Mouse (Mus musculus) ovary, postnatal 14 days (tissue): Measurements from ENCODE around the gene Nadk2.
A peak's percentile ranks its signal among the peaks of the same experiment; 100 is the strongest.

Source experiments
- DNase-seq: peaks from one replicate; pipeline ENCODE4 v3.0.0; 2022; ENCODE audit warnings: low spot score

Gene Nadk2

GRCm38 (mm10) chr15:9087895-9088682 lies 17.0 kb downstream of the Nadk2 start:
- no peak for DNase-seq

- no peak for DNase-seq
These were observed 17.6 kb downstream of the Nadk2 start for GRCm38 (mm10) chr15:9088683-9089072.

GRCm38 (mm10) chr15:9089136-9089720 lies 18.2 kb downstream of the Nadk2 start:
- DNase-seq = no peak

- no peak for DNase-seq
These were observed 19.6 kb downstream of the Nadk2 start for GRCm38 (mm10) chr15:9090662-9091061.

- no peak for DNase-seq
These were observed 22.7 kb downstream of the Nadk2 start for GRCm38 (mm10) chr15:9093598-9094365.

- DNase-seq = no peak
These were observed 23.3 kb downstream of the Nadk2 start for GRCm38 (mm10) chr15:9094366-9094750.

- DNase-seq = no peak
These were observed 25.8 kb downstream of the Nadk2 start for GRCm38 (mm10) chr15:9096865-9097264.

- no peak for DNase-seq
These were observed 29.5 kb downstream of the Nadk2 start for GRCm38 (mm10) chr15:9100446-9101077.

- no peak for DNase-seq
These were observed 35.4 kb downstream of the Nadk2 start for GRCm38 (mm10) chr15:9106303-9107074.

GRCm38 (mm10) chr15:9110526-9111347 lies 39.7 kb downstream of the Nadk2 start:
- no peak for DNase-seq

- no peak for DNase-seq
These were observed 40.6 kb downstream of the Nadk2 start for GRCm38 (mm10) chr15:9111648-9112047.

- no peak for DNase-seq
These were observed 42.5 kb downstream of the Nadk2 start for GRCm38 (mm10) chr15:9113556-9113955.

- DNase-seq = no peak
These were observed 43.1 kb downstream of the Nadk2 start for GRCm38 (mm10) chr15:9114131-9114530.

- DNase-seq = no peak
These were observed 43.5 kb downstream of the Nadk2 start for GRCm38 (mm10) chr15:9114599-9114998.

- no peak for DNase-seq
These were observed 47.8 kb downstream of the Nadk2 start for GRCm38 (mm10) chr15:9118852-9119251.

GRCm38 (mm10) chr15:9120081-9120480 lies 49.0 kb downstream of the Nadk2 start:
- DNase-seq = peak; percentile 39

- no peak for DNase-seq
These were observed 51.9 kb downstream of the Nadk2 start for GRCm38 (mm10) chr15:9122989-9123388.

- DNase-seq = no peak
These were observed 53.8 kb downstream of the Nadk2 start for GRCm38 (mm10) chr15:9124856-9125255.

GRCm38 (mm10) chr15:9127051-9127791 lies 56.2 kb downstream of the Nadk2 start:
- no peak for DNase-seq
